Mouse (Mus musculus): ENCODE measurements around the gene Gm20388.

DNA sequence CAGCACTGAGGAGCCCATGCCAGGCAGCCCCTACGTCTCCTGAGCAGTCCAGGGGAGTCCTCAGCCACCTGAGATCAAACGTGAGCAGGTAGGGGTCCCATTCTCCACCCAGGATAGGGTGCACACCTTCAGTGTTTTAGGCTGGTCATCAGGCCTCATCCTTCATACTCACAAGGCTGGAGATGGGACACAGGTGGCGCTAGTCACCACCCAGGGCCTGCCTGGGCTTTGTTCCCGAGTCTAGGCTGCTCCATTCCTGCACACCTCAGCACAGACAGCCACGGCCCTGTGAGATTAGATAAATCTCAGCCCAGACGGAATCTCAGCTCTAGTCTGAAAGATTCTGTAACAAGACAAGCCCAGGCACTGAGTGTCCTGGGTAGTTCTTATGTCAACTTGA, 1993.3 kb downstream of the Gm20388 start:
- no peak for TF ChIP-seq CTCF (IDR thresholded peaks at IDR 0.05; ENCODE audit: insufficient read depth, low read depth, low read length)
- no peak for TF ChIP-seq POLR2A (IDR thresholded peaks at IDR 0.05; ENCODE audit: insufficient read depth, low read depth, low read length)

All from olfactory bulb, adult 2 months (tissue).